Mouse (Mus musculus) liver, embryonic 14.5 days (tissue): Measurements from ENCODE around the gene Fus.
A peak's percentile ranks its signal among the peaks of the same experiment; 100 is the strongest.

Experiments used
- CTCF ChIP-seq: IDR thresholded peaks from 2 replicates; pipeline ENCODE4 v1.5.1; 2016; ENCODE audit warnings: antibody characterized with exemption, low read depth, control low read depth
- EP300 ChIP-seq: IDR thresholded peaks from 2 replicates; pipeline ENCODE4 v1.6.1; 2016; ENCODE audit warnings: antibody characterized with exemption, low read depth

- TF ChIP-seq CTCF (peak; percentile 47), EP300 (no peak)
Observed at GRCm38 (mm10) chr7:127919290-127919689, 48.0 kb upstream of the Fus start.
